In the genomic region with DNA sequence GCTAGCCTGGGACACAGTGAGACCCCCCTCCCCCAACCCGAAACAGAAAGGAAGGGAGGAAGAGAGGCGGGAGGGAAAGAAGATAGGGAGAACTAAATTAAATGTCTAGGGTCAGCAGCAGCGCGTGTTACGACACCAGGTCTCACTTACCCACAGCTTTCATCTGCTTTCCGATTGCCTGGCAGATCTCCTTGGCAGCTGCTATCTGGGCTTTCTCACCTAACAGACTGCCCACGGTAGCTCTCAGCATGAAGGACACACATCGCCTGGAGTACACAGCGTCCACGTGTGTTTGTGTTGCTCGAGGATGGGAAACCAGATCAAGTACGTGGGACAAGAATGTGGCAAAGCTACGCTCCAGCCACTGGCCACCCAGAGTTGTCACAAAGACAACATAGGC, we compare ENCODE assay signal across 22 mouse cellular contexts.
"Had no signal": no experiment of that assay in that cellular context is flagged by ENCODE, and none has a peak within 500 bp of the region (broad histone marks: within the 10 kb centered on the region; RNA-seq: fewer than 3 reads in every experiment).

No protein-coding gene starts in this region.

- H3K4me1 ChIP-seq: limb, embryonic 10.5 days; limb, embryonic 13.5 days; liver, embryonic 12.5 days; liver, embryonic 15.5 days; lung, embryonic 15.5 days; megakaryocyte, embryonic 14.5 days; midbrain, embryonic 10.5 days; midbrain, embryonic 13.5 days; neural tube, embryonic 13.5 days had no signal

- H3K4me2 ChIP-seq: limb, embryonic 13.5 days; liver, embryonic 12.5 days; liver, embryonic 15.5 days; lung, embryonic 15.5 days; midbrain, embryonic 13.5 days; neural tube, embryonic 13.5 days had no signal

- H3K27me3 ChIP-seq: limb, embryonic 13.5 days; liver, embryonic 12.5 days; liver, embryonic 15.5 days; lung, embryonic 15.5 days; megakaryocyte, embryonic 14.5 days; midbrain, embryonic 13.5 days; neural tube, embryonic 13.5 days had no signal

- H3K27ac ChIP-seq: layer of hippocampus, adult 2 months; limb, embryonic 10.5 days; limb, embryonic 13.5 days; liver, embryonic 12.5 days; liver, embryonic 15.5 days; lung, embryonic 15.5 days; midbrain, embryonic 10.5 days; midbrain, embryonic 13.5 days; neural tube, embryonic 13.5 days had no signal

- ATAC-seq: liver, embryonic 12.5 days; midbrain, embryonic 13.5 days; midbrain, embryonic 16.5 days had no signal

- H3K9ac ChIP-seq: limb, embryonic 13.5 days; liver, embryonic 12.5 days; liver, embryonic 15.5 days; lung, embryonic 15.5 days; midbrain, embryonic 13.5 days; neural tube, embryonic 13.5 days had no signal

- H3K4me3 ChIP-seq: layer of hippocampus, adult 2 months; limb, embryonic 10.5 days; limb, embryonic 13.5 days; liver, embryonic 12.5 days; liver, embryonic 15.5 days; lung, embryonic 15.5 days; megakaryocyte, embryonic 14.5 days; midbrain, embryonic 10.5 days; midbrain, embryonic 13.5 days; myocyte; neural tube, embryonic 13.5 days had no signal

- DNase-seq: kidney, postnatal 25 days; layer of hippocampus, adult 9-11 months; liver; lung, adult 18-20 months; lung, postnatal 10 days; lung, postnatal 36 days; retina, postnatal 1 day; right cerebral cortex, postnatal 25 days; thymus, adult 18-20 months; thymus, postnatal 36 days had no signal

- H3K9me3 ChIP-seq: limb, embryonic 10.5 days; limb, embryonic 13.5 days; liver, embryonic 12.5 days; liver, embryonic 15.5 days; lung, embryonic 15.5 days; megakaryocyte, embryonic 14.5 days; midbrain, embryonic 10.5 days; midbrain, embryonic 13.5 days; neural tube, embryonic 13.5 days had no signal
